Mouse (Mus musculus): ENCODE data around the gene Gjb6. TPM values are rescaled to one million over a fixed set of nuclear protein-coding genes. Genes with fewer than 3 reads are reported as not detected.

Gjb6 gene
- polyA plus RNA-seq, 1 experiment from 2014 or later: not detected

GRCm38 (mm10) chr14:57107091-57107490, 26.3 kb downstream of the Gjb6 start:
- H3K36me3 ChIP-seq (replicated peaks): no peaks in the 10 kb centered on the region
- no peak for ATAC-seq (ENCODE audit: insufficient read depth)
- no peaks in the 10 kb centered on the region for H3K9me3 ChIP-seq (replicated peaks)
- no peak overlapping the region for H3K4me3 ChIP-seq (replicated peaks)
- no peaks in the 10 kb centered on the region for H3K4me1 ChIP-seq (replicated peaks)
- H3K27ac ChIP-seq (replicated peaks): no peak overlapping the region
- H3K27me3 ChIP-seq: peaks cover 80% of the 10 kb centered on the region
- WGBS (ENCODE audit: insufficient replicate concordance): 59% methylated on average over 8 of the region's 8 CpGs
- H3K4me2 ChIP-seq: no peak overlapping the region
- H3K9ac ChIP-seq: no peak overlapping the region

GRCm38 (mm10) chr14:57105721-57106120, 27.7 kb downstream of the Gjb6 start:
- Histone ChIP-seq H3K27me3 (peaks cover 72% of the 10 kb centered on the region), H3K4me1 (replicated peaks) (no peaks in the 10 kb centered on the region), H3K9me3 (replicated peaks) (no peaks in the 10 kb centered on the region), H3K4me3 (replicated peaks) (no peak overlapping the region), H3K4me2 (no peak overlapping the region), H3K36me3 (replicated peaks) (no peaks in the 10 kb centered on the region), H3K9ac (no peak overlapping the region), H3K27ac (replicated peaks) (no peak overlapping the region)
- no peak for ATAC-seq (ENCODE audit: insufficient read depth)
- WGBS (ENCODE audit: insufficient replicate concordance): 35% methylated on average over 11 of the region's 11 CpGs

GRCm38 (mm10) chr14:57105111-57105510, 28.3 kb downstream of the Gjb6 start:
- 0 out of 2 replicates have a peak overlapping the region, but pooled peaks have one; percentile 60 for H3K4me3 ChIP-seq (replicated peaks)
- 12% methylated on average over 14 of the region's 14 CpGs for WGBS (ENCODE audit: insufficient replicate concordance)
- peak overlapping the region; percentile 77 for H3K4me2 ChIP-seq
- no peaks in the 10 kb centered on the region for H3K36me3 ChIP-seq (replicated peaks)
- no peaks in the 10 kb centered on the region for H3K4me1 ChIP-seq (replicated peaks)
- H3K27me3 ChIP-seq: peaks cover 69% of the 10 kb centered on the region
- H3K9me3 ChIP-seq (replicated peaks): no peaks in the 10 kb centered on the region
- ATAC-seq (ENCODE audit: insufficient read depth): no peak
- no peak overlapping the region for H3K27ac ChIP-seq (replicated peaks)
- H3K9ac ChIP-seq: no peak overlapping the region

- Histone ChIP-seq H3K9ac (peak within 1 kb of the TSS; percentile 56), H3K27ac (replicated peaks) (peak within 1 kb of the TSS; percentile 62), H3K4me1 (replicated peaks) (no peaks in the 10 kb centered on the region), H3K27me3 (peaks cover 63% of the 10 kb centered on the region), H3K4me2 (peak within 1 kb of the TSS; percentile 77), H3K36me3 (replicated peaks) (no peaks in the 10 kb centered on the region), H3K4me3 (replicated peaks) (peak within 1 kb of the TSS; percentile 60), H3K9me3 (replicated peaks) (no peaks in the 10 kb centered on the region)
- WGBS (ENCODE audit: insufficient replicate concordance): under 1% methylated on average over 101 of the region's 101 CpGs
- ATAC-seq (ENCODE audit: insufficient read depth): peak; percentile 78
Observed at GRCm38 (mm10) chr14:57104106-57105023, 29.0 kb downstream of the Gjb6 start, which contains the start of gene Gjb2. Gjb2 (minus strand) TSS chr14:57104702.

- 3% methylated on average over 22 of the region's 22 CpGs for WGBS (ENCODE audit: insufficient replicate concordance)
- H3K27me3 ChIP-seq: peaks cover 63% of the 10 kb centered on the region
- peak overlapping the region; percentile 56 for H3K9ac ChIP-seq
- no peaks in the 10 kb centered on the region for H3K36me3 ChIP-seq (replicated peaks)
- peak overlapping the region; percentile 62; the same call in 1 of the 2 replicates for H3K27ac ChIP-seq (replicated peaks)
- H3K9me3 ChIP-seq (replicated peaks): no peaks in the 10 kb centered on the region
- no peaks in the 10 kb centered on the region for H3K4me1 ChIP-seq (replicated peaks)
- peak overlapping the region; percentile 60 for H3K4me3 ChIP-seq (replicated peaks)
- H3K4me2 ChIP-seq: peak overlapping the region; percentile 77
- ATAC-seq (ENCODE audit: insufficient read depth): no peak
Observed at GRCm38 (mm10) chr14:57103711-57104105, 29.7 kb downstream of the Gjb6 start.

- peak overlapping the region; percentile 60 for H3K4me3 ChIP-seq (replicated peaks)
- peak overlapping the region; percentile 77 for H3K4me2 ChIP-seq
- peaks cover 63% of the 10 kb centered on the region for H3K27me3 ChIP-seq
- no peaks in the 10 kb centered on the region for H3K9me3 ChIP-seq (replicated peaks)
- no peak overlapping the region for H3K27ac ChIP-seq (replicated peaks)
- 0 out of 2 replicates have a peak overlapping the region, but pooled peaks have one; percentile 56 for H3K9ac ChIP-seq
- no peak for ATAC-seq (ENCODE audit: insufficient read depth)
- no peaks in the 10 kb centered on the region for H3K4me1 ChIP-seq (replicated peaks)
- WGBS (ENCODE audit: insufficient replicate concordance): 49% methylated on average over 6 of the region's 6 CpGs
- no peaks in the 10 kb centered on the region for H3K36me3 ChIP-seq (replicated peaks)
Observed at GRCm38 (mm10) chr14:57103121-57103520, 30.3 kb downstream of the Gjb6 start.

GRCm38 (mm10) chr14:57101623-57102022, 31.8 kb downstream of the Gjb6 start:
- Histone ChIP-seq H3K9ac (no peak overlapping the region), H3K27ac (replicated peaks) (no peak overlapping the region; the same call in 1 of the 2 replicates), H3K36me3 (replicated peaks) (no peaks in the 10 kb centered on the region), H3K4me1 (replicated peaks) (peaks cover 5% of the 10 kb centered on the region; the same call in 1 of the 2 replicates), H3K4me3 (replicated peaks) (no peak overlapping the region), H3K27me3 (peaks cover 50% of the 10 kb centered on the region), H3K4me2 (peak overlapping the region; percentile 77), H3K9me3 (replicated peaks) (no peaks in the 10 kb centered on the region)
- ATAC-seq (ENCODE audit: insufficient read depth): no peak
- WGBS (ENCODE audit: insufficient replicate concordance): 65% methylated on average over 7 of the region's 7 CpGs

GRCm38 (mm10) chr14:57095855-57096254, 37.6 kb downstream of the Gjb6 start:
- Histone ChIP-seq H3K27me3 (no peaks in the 10 kb centered on the region), H3K4me2 (no peak overlapping the region), H3K36me3 (replicated peaks) (no peaks in the 10 kb centered on the region), H3K27ac (replicated peaks) (no peak overlapping the region), H3K9me3 (replicated peaks) (no peaks in the 10 kb centered on the region), H3K9ac (no peak overlapping the region), H3K4me3 (replicated peaks) (no peak overlapping the region), H3K4me1 (replicated peaks) (peaks cover 23% of the 10 kb centered on the region)
- peak; percentile 61 for ATAC-seq (ENCODE audit: insufficient read depth)
- 7% methylated on average over 4 of the region's 4 CpGs for WGBS (ENCODE audit: insufficient replicate concordance)

- Histone ChIP-seq H3K4me1 (replicated peaks) (peaks cover 27% of the 10 kb centered on the region), H3K9me3 (replicated peaks) (no peaks in the 10 kb centered on the region), H3K36me3 (replicated peaks) (no peaks in the 10 kb centered on the region), H3K4me2 (no peak overlapping the region), H3K9ac (no peak overlapping the region), H3K4me3 (replicated peaks) (no peak overlapping the region), H3K27ac (replicated peaks) (no peak overlapping the region), H3K27me3 (no peaks in the 10 kb centered on the region)
- 5% methylated on average over 8 of the region's 8 CpGs for WGBS (ENCODE audit: insufficient replicate concordance)
- ATAC-seq (ENCODE audit: insufficient read depth): no peak
Observed at GRCm38 (mm10) chr14:57093029-57093428, 40.4 kb downstream of the Gjb6 start.

GRCm38 (mm10) chr14:57090001-57090400, 43.4 kb downstream of the Gjb6 start:
- Histone ChIP-seq H3K27ac (replicated peaks) (peak overlapping the region; percentile 79), H3K27me3 (no peaks in the 10 kb centered on the region), H3K4me1 (replicated peaks) (peaks cover 7% of the 10 kb centered on the region; the same call in 1 of the 2 replicates), H3K36me3 (replicated peaks) (no peaks in the 10 kb centered on the region), H3K4me3 (replicated peaks) (no peak overlapping the region), H3K9me3 (replicated peaks) (no peaks in the 10 kb centered on the region), H3K4me2 (no peak overlapping the region), H3K9ac (no peak overlapping the region)
- peak; percentile 53 for ATAC-seq (ENCODE audit: insufficient read depth)
- WGBS (ENCODE audit: insufficient replicate concordance): 47% methylated on average over 2 of the region's 2 CpGs

GRCm38 (mm10) chr14:57089107-57089506, 44.3 kb downstream of the Gjb6 start:
- H3K4me3 ChIP-seq (replicated peaks): no peak overlapping the region
- H3K9ac ChIP-seq: no peak overlapping the region
- peak overlapping the region; percentile 79 for H3K27ac ChIP-seq (replicated peaks)
- H3K36me3 ChIP-seq (replicated peaks): no peaks in the 10 kb centered on the region
- 50% methylated on average over 7 of the region's 7 CpGs for WGBS (ENCODE audit: insufficient replicate concordance)
- peak; percentile 86 for ATAC-seq (ENCODE audit: insufficient read depth)
- no peak overlapping the region for H3K4me2 ChIP-seq
- peaks cover 7% of the 10 kb centered on the region; the same call in 1 of the 2 replicates for H3K4me1 ChIP-seq (replicated peaks)
- no peaks in the 10 kb centered on the region for H3K9me3 ChIP-seq (replicated peaks)
- no peaks in the 10 kb centered on the region for H3K27me3 ChIP-seq

Measured in liver, embryonic 15.5 days (tissue).